Mouse (Mus musculus): ENCODE data around the gene Mak.

Gene Mak

DNA sequence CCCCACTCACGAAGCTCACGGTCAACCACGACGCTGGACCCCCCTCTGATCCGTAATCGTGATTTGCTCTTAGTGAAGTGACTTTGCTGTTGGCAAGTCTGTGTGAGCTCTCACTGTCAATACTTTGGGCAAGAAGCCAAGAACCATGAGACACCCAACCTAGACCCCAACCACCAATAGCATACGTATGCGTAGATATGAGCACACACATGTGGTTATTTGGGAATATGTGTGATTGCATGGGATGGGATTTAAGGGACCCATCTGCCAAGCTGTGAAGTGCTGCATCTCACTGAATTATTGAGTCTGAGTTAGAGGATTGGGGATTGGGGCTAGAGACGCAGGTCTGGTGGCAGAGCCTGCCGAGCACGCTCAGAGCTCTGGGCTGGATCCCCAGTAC is 7.9 kb downstream of the Mak start:
- DNase-seq (ENCODE audit: low spot score in 2 of 2) = no peak

GRCm38 (mm10) chr13:41067618-41068017 is 11.9 kb downstream of the Mak start:
- no peak for DNase-seq (ENCODE audit: low spot score in 2 of 2)

- DNase-seq (ENCODE audit: low spot score in 2 of 2) = no peak
Observed at GRCm38 (mm10) chr13:41051965-41052364, 27.5 kb downstream of the Mak start.

GRCm38 (mm10) chr13:41047280-41047679 is 32.2 kb downstream of the Mak start:
- no peak for DNase-seq (ENCODE audit: low spot score in 2 of 2)

DNA sequence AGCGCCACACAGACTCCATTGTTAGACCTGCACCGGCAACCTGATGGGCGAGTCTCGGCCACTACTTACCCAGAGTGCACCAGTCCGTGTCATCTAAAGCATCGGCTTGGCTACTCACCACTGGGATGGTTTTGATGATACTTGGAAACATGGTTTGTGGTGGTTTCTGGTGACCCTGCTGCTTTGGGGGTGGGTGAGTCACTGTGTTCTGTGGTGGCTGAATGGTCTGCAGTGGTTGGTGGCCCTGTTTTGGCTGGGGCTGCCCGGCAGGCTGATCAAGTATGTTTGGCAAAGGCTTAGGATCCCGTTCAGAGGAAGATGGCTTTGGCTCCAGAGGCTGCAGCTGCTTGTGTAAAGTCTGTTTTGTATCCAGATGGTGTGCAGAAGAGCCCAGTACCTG is 33.6 kb downstream of the Mak start:
- DNase-seq (ENCODE audit: low spot score in 2 of 2) = no peak

DNA sequence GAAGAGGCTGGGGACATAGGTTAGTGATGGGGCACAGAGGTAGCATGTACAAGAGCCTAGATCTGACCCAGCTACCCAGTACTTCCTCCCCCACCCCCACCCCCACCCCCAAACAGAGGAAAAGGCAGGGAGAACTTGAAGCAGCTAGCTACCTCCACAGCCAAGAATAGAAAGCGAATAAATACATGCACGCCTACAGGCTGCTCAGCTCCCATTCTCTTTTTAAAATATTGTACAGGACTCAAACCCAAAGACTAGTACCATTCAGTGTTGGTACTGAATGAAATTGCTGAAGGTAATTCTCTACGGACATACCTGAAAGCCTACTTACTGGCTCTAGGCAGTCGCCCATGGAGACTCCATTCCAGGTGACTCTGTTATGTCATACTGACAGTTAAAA is 37.0 kb downstream of the Mak start:
- DNase-seq (ENCODE audit: low spot score in 2 of 2) = no peak

DNA sequence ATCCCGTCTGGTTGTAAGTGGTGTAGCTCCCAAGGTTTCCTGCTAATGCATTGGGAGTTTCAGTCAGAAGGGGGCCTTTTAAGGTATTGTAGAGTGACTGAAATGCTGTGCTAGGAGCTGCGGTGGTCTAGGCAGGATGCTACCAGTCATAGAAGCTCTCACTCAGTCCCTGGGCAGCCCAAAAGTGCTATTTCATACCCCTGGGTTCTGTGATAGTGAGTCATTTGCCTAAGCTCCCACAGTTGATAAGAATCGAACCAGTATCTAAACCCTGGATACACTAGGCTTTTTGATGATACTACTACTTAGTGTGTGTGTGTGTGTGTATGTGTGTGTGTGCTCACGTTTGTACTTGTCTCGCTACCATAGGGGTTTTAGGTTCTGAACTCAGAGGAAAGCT is 49.4 kb downstream of the Mak start:
- DNase-seq (ENCODE audit: low spot score in 2 of 2) = no peak

DNA sequence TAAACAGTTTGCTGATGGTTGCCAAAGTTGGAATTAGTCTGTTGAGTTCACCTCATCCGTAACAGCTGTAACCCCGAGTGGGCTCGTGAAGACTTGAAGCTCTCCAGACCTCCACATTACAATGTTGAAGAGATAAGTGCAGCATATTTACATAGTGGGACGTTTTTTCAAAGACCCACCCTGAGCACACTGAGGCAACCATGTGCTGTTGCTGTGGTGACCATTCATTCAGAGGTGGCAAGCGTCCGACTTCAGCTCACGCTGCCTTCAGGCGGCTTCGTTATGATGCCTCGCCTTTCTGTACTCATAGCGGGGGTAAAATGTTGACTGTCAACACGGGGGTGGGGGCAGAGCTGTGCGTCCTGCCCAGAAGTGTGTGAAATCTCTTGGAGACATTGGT is 57.4 kb downstream of the Mak start:
- DNase-seq (ENCODE audit: low spot score in 2 of 2) = no peak

DNA sequence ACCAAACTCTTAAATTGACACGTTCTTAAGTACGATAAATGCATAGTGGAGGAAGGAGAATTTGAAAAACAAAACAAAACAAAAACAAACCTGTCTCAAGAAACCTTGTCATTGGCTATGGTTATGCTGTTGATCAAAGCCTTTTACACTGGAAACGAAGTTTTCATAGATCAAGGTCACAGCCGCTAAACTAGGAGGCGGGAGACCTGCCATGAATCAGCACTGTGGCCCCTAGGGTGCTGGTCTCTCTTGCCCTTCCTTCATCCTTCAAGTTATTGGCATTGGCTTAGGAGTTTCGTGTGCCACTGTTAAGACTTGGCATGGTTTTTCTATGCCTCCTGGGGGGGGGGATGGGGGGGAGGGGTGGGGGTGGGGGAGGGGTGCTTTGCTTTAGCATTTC is 57.9 kb downstream of the Mak start:
- no peak for DNase-seq (ENCODE audit: low spot score in 2 of 2)

DNA sequence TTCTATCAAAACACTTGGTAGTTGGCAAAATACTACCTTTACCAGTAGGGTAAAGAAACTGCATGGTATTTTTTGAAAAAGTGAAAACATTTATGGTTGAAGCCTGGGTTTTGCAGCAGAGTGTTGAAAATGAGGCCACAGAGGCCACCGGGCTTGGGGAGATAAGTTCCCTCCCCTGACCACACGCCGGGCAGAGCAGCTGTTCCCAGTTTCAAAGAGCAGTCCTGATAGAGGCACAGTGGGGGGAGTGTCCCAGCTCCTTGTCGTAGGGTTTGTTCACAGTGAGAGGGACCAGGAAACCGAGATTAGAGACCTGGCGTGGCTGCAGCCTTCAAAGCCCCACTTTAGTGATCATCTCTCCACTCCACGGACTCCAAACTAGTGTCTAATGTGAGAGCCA is 59.0 kb downstream of the Mak start:
- no peak for DNase-seq (ENCODE audit: low spot score in 2 of 2)

DNA sequence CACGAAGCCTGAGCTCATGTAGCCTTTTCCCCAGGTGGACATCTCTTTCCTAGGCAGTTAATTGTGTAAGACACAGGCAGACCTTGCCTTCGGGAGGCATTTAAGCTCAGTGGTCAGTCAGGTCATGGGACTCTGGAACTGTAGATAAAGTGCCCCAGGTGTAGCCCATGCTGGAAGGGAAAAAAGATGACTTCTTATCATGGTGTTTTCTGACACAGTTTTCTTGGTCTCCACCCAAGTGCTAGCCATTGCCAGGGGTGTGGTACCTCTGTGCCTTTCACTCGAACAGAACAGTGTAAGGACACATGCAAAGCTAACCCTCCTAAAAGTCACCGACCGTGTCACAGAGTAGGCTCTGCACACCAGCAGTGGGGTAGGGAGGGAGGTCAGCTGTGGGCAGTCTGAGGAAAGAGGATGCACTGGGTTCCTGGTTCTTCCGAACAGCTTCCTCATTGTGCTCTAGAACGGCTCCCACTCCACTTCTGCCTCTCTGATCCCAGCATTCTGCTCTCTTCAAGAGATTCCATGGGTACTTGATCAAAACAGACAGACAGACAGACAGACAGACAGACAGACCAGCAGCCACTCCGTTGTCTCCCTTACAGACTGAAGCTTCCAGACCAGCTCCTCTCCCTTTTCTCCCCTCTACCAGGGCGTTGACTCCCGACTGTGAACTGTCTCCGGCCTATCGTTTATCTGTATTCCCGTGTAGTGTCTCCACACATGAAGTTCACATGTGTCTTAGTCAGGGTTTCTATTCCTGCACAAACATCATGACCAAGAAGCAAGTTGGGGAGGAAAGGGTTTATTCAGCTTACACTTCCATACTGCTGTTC is 60.5 kb downstream of the Mak start:
- DNase-seq (ENCODE audit: low spot score in 2 of 2) = no peak

DNA sequence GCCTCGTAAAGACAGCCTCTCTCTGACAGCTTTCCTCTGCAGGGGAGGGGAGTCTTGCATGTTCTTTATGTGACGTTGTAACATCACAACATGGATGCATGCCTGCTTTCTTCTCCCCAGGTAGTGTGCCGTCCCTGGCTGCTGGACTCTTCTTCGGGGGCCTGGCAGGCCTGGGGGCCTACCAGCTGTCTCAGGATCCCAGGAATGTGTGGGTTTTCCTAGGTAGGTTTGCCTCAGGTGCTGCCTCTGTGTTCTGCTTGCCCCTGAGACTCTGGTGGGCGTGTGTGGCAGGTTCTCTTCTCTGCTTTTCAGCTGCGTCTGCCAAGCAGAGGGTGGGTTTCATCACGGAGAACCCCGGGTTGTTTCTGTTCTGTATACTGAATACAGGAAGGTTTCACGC is 61.3 kb downstream of the Mak start:
- no peak for DNase-seq (ENCODE audit: low spot score in 2 of 2)

GRCm38 (mm10) chr13:41017832-41018231 is 61.7 kb downstream of the Mak start:
- no peak for DNase-seq (ENCODE audit: low spot score in 2 of 2)

DNA sequence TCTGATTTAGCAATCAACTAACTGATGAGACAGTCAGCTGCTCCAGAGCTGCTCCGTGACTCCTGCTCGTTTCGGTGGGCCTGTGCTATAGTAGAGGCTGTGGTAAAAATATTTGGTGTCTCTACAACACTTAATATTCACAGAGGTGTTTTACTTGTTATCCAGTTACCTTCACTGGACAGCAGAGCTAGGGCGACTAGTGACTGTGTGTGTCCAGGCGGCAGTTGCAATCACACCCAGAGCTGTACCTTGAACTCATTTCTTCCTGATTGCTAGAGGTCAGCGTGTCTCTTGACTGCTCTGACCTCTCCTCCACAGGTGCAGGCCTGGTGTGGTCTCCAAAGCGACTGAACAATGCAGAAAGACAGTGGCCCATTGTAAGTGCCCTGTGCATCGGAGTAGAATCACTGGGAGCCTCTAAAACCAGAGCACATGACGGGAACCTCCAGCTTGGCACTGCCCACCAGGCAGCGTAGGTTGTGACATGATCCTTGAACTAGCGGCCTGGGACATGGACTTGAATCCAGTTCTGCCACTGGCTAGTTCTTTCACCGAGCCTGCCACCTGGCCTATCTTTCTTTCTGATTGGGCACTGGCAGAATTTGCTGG is 62.6 kb downstream of the Mak start:
- DNase-seq (ENCODE audit: low spot score in 2 of 2) = no peak

DNA sequence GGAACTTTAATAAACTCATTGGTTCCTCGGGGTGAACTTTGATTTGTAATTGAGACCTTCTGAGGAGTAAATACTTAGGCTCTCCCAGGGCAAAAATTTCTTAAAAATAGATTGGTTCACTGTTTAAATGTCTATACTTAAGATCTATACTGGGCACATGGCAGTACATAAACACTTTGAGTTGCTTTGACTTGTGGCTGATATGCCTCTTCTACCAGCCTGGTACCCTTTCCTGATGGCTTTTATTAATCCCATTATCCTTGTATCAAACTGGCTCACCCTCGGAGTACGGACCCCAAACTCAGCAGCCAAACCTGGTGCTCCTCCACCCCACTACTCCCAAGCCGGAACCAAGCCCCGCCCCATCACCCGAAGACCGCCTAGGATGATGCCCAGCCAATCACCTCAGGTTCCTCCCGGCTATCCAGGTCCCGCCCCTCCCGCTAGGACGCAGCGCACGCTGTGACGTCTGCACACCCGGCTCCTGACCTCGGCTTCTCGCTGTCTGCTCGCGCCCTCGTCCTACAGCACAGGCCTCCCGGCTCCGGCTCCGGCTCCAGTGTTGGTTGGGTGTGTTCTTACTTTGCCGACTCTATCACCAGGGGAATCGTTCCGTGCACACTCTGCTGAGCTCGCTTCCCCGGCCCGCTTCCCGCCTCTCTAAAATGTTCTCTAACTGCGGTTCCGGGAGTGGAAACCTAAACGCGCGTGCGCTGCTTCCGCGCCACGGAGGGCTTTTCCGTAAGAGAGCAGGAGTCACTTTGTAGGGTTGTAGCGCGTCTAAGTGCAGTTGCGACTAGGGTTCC is 63.5 kb downstream of the Mak start, which contains the start of gene Tmem14c:
Gene Tmem14c (plus strand): TSS at position 464 of the 806 bp plus-strand sequence.
- DNase-seq (ENCODE audit: low spot score in 2 of 2) = peak; percentile 77 to 88

- DNase-seq (ENCODE audit: low spot score in 2 of 2) = no peak
Observed at GRCm38 (mm10) chr13:41008946-41009345, 70.6 kb downstream of the Mak start.

- DNase-seq (ENCODE audit: low spot score in 2 of 2) = no peak
Observed at GRCm38 (mm10) chr13:41008271-41008670, 71.2 kb downstream of the Mak start.

GRCm38 (mm10) chr13:41006244-41006643 is 73.3 kb downstream of the Mak start:
- no peak for DNase-seq (ENCODE audit: low spot score in 2 of 2)

DNA sequence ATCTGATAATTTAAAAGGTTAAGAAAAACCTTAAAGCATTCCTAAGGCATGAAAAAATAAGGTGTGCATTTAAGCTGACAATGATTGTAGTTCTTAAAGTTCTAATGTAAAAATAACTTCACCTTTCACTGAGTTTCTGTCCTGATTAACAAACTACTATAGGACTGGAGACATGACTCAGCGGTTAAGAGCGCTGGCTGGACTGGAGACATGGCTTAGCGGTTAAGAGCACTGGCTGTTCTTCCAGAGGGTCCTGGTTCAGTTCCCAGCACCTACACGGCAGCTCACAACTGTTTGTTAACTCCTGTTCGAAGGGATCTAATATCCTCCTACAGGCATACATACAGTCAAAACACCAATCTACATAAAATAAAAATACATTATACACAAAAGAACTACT is 77.5 kb downstream of the Mak start:
- no peak for DNase-seq (ENCODE audit: low spot score in 2 of 2)

- peak; percentile 91 to 92 for DNase-seq (ENCODE audit: low spot score in 2 of 2)
Observed at GRCm38 (mm10) chr13:41000926-41001639, 78.4 kb downstream of the Mak start, which contains the start of gene Pak1ip1. TSS of gene Pak1ip1 (plus strand) at chr13:41001023.

DNA sequence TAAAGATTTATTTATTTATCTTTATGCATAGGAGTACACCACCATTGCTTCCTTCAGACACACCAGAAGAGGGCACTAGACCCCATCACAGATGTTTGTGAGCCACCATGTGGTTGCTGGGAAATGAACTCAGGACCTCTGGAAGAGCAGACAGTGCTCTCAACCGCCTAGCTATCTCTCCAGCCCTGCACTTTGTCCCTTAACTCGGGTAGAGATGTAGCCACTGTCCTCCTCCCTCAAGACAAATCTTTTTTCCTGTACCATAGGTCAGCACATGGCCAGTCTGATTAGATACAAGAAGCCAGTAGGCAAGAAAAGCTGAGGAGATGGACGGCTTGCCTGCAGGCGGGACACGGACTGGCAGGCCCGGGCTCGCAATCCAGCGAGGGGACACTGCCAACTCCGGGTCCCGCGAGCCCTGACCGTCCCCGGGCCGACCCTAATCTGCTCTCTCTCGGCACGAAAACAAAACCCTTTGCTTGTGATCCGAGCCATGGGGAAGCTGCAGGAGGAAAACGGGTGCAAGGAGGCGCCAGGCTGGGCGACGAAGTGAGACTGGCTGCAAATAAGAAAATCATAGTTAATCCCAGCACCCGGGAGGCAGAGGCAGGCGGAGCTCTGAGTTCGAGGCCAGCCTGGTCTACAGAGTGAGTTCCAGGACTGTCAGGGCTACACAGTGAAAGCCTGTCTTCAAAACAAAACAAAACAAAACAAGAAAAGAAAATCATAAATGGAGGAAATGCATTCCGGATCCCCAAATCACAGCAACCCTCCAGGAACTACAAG is 79.2 kb downstream of the Mak start:
- peak; percentile 21 to 42 for DNase-seq (ENCODE audit: low spot score in 2 of 2)
